Mouse (Mus musculus): Measurements from ENCODE around the gene 9930111J21Rik1. TPM values are rescaled to one million over a fixed set of nuclear protein-coding genes. Genes with fewer than 3 reads are reported as not detected.
"Not testable (repeated sequence)": the region's sequence is repeated elsewhere in the genome, so short reads cannot be mapped to it uniquely, and the experiment has no call there.

Gene 9930111J21Rik1
- 0.14 and 0.28 TPM in 2 replicates for polyA plus RNA-seq (2016; fragmentation: Nextera tagmentation; extraction: Ambion mirVana)

DNA sequence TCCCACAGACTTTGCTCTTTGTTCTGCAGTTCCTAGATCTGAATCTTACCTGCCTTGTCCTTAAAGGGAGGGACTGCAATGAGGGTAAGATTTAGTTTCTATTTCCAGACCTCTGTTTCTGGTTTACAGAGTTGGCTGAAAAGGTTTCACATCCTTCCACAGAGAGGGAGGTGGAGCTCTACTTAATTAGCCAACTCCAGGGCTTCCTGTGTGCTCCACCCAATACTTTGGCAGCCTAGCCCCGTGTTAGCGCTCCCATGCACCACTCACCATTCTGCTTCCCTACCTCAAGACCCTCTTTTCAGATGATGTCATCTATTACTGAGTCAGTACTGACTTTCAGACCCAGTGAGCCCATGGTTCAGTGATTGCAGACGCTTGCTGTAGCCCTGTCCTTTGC, at the start of gene 9930111J21Rik1:
TSS of gene 9930111J21Rik1 (minus strand) at position 148 of the 400 bp plus-strand sequence.
- not testable (repeated sequence) for H3K27me3 ChIP-seq (ENCODE audit: low read depth, poor library complexity, severe bottlenecking); DNase-seq (ENCODE audit: low spot score); H3K9me3 ChIP-seq (replicated peaks); H3K36me3 ChIP-seq; H3K27ac ChIP-seq; H3K4me1 ChIP-seq; H3K4me3 ChIP-seq
- WGBS = no CpG with 5 or more reads among the region's 3 CpGs

DNA sequence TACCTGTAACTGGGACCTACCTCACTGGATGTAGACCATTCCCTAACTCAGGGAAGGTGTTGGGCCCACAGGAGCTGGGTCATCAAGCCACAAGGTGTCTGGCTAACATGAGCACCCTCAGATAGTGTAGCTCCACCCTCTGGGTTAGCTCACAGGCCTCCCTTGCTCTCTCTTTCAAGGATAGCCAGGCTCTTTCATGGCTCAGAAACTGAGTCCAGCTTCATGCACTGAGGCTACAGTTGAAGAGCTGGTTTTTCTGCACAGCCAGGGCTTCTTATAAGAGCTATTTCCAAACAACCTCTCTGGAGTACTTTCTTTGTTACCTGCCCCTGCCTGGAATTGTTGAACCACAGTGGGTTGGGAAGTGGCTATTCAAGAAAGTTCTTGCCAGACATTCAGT, 32.9 kb upstream of the 9930111J21Rik1 start:
- not testable (repeated sequence) for H3K4me3 ChIP-seq; H3K27ac ChIP-seq; H3K27me3 ChIP-seq (ENCODE audit: low read depth, poor library complexity, severe bottlenecking); H3K4me1 ChIP-seq; H3K9me3 ChIP-seq (replicated peaks); DNase-seq (ENCODE audit: low spot score); H3K36me3 ChIP-seq

DNA sequence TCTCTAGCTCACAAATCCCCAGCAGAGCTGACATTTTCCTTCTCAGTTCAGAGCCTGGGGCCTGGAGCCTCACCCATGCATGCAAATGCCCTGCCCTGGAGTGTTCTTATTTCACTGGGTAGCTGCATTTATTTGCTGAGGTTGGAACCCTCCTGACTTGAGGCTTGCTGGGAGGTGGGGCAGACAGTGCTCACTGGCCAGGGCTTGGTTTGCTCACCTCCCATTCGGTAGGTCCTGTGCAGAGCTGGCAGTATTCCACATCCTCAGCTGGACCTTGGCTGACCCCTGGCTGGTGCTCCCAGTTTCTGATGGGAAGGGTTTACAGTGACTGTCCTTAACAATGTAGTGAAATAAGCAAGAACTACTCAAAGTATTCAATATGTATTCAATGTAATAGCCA, 27.6 kb upstream of the 9930111J21Rik1 start:
- H3K4me3 ChIP-seq; H3K27me3 ChIP-seq (ENCODE audit: low read depth, poor library complexity, severe bottlenecking); H3K27ac ChIP-seq; H3K4me1 ChIP-seq; H3K36me3 ChIP-seq; H3K9me3 ChIP-seq (replicated peaks); DNase-seq (ENCODE audit: low spot score): not testable (repeated sequence)
- 50% methylated on average over 1 of the region's 1 CpGs for WGBS

DNA sequence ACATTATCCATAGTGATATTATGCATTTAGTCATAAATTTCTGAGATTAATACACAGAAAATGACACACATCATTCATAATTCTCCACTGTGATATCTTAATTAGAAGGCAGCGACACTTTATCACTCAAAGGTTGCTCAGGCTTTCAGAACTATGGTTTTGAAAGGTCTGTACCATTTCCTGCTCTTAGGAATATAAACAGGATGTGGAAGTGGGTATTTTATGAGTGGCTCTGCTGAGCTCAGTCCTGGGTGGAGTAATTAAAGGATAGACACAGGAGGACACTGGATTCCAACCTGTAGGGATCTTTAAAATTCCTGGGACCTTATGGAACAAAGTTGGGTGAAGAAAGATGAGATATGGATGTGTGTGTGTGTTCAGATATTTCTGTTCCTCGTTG, 27.1 kb upstream of the 9930111J21Rik1 start:
- not testable (repeated sequence) for H3K27ac ChIP-seq; DNase-seq (ENCODE audit: low spot score); H3K27me3 ChIP-seq (ENCODE audit: low read depth, poor library complexity, severe bottlenecking); H3K4me3 ChIP-seq; H3K36me3 ChIP-seq; H3K4me1 ChIP-seq; H3K9me3 ChIP-seq (replicated peaks)
- WGBS = 83% methylated on average over 2 of the region's 2 CpGs

DNA sequence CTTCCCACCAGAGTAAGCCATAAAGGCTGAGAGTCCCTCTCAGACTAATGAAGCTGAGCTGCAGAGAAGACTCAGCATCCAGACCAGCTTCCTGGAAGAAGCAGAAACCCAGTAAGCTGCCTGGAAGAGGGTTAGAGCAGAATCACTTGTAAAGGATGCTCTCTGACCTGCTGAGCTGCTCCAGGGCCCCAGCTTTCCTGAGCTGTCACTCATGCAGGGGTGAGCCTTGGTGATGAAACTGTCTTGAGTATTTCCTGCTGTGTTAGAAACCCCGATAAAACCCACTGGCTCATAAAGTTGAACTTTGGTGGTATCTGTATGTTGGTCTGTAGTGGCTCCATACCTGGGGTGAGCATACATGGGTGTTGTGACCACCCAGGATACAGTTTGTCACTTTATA, 21.2 kb upstream of the 9930111J21Rik1 start:
- H3K27ac ChIP-seq; H3K9me3 ChIP-seq (replicated peaks); H3K4me1 ChIP-seq; H3K4me3 ChIP-seq; H3K27me3 ChIP-seq (ENCODE audit: low read depth, poor library complexity, severe bottlenecking); H3K36me3 ChIP-seq; DNase-seq (ENCODE audit: low spot score): not testable (repeated sequence)
- WGBS = 78% methylated on average over 1 of the region's 1 CpGs

DNA sequence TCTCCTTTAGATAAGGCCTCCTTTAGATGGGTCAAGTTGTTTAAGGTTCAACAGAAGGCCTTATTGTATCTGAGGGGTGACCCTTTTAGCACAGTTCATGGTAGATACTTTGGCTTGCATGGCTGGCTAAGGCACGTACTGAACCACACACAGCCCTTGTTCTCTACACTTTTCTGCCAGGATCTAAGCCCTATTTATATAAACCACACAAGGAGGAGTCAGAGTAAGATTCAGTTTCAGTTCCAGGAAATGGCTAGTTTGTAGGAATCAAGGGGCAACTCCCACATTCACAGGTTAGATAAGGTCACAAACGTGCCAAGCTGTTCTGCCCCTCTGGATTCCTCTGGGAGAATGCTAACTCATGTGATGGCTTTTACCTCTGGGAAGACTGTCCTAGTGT, 14.8 kb upstream of the 9930111J21Rik1 start, which contains the start of gene Tgtp1:
TSS of gene Tgtp1 (minus strand) at position 155 of the 400 bp plus-strand sequence.
- H3K36me3 ChIP-seq; H3K4me3 ChIP-seq; H3K9me3 ChIP-seq (replicated peaks); DNase-seq (ENCODE audit: low spot score); H3K27ac ChIP-seq; H3K27me3 ChIP-seq (ENCODE audit: low read depth, poor library complexity, severe bottlenecking); H3K4me1 ChIP-seq: not testable (repeated sequence)
- WGBS = 71% methylated on average over 2 of the region's 2 CpGs

DNA sequence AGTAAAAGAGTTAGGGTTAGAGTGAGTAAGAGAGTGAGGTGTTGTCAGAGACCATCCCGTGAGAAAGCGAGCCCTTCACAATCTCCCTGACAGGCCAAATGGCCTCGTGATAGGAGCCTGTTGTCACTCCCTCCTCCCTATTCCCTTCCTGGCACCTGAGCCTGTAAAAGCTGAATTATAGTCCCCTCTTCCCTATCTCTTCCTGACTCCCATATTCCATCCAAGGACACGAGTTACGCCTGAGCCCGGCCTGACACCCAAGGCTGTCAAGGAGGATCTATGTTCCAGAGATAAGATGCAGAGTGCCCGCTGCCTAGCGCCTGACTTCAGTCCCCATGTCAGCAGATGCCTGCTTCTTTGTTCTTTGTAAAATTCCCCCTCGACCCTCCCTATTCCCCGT, 14.1 kb upstream of the 9930111J21Rik1 start:
- WGBS = 19% methylated on average over 10 of the region's 10 CpGs
- not testable (repeated sequence) for H3K4me1 ChIP-seq; DNase-seq (ENCODE audit: low spot score); H3K27me3 ChIP-seq (ENCODE audit: low read depth, poor library complexity, severe bottlenecking); H3K9me3 ChIP-seq (replicated peaks); H3K4me3 ChIP-seq; H3K27ac ChIP-seq; H3K36me3 ChIP-seq

DNA sequence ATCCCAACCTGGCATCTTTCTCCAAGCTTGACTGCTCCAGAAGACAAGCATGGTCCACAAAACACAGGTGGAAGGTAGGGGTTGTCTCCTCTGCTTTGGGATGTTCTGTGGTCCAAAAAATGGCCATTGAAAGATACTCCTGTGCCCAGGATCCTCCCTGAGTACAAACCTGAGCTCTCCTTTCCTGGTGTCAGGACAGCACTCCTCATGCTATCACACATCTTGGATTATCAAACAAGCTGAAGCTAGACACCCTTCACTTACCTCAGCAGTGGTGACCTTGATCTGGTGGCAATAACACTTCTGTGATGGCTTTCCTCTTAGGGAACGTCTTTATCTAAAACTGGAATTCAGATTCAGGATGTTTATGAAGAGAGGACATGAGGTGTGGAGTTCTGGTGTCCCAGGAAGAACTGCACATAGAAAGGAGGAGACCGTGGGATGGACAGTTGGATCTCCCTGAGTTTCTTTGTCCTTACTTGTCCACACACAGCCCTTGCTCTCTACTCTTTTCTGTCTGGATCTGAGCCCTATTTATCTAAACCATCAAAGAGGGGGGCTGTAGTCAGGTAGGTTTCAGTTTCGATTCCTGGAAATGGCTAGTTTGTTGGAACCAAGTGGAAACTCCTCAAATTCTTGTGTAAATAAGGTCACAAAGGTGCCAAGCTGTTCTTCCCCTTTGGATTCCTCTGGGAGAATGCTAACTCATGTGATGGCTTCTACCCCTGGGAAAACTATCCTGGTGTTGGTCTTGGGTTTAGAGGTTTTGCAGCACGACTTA, 12.7 kb upstream of the 9930111J21Rik1 start, which contains the start of gene Gm12185:
TSS of gene Gm12185 (minus strand) at position 487 of the 781 bp plus-strand sequence.
- not testable (repeated sequence) for H3K9me3 ChIP-seq (replicated peaks); H3K36me3 ChIP-seq; H3K4me1 ChIP-seq; H3K4me3 ChIP-seq; H3K27me3 ChIP-seq (ENCODE audit: low read depth, poor library complexity, severe bottlenecking); H3K27ac ChIP-seq; DNase-seq (ENCODE audit: low spot score)
- 79% methylated on average over 4 of the region's 4 CpGs for WGBS

DNA sequence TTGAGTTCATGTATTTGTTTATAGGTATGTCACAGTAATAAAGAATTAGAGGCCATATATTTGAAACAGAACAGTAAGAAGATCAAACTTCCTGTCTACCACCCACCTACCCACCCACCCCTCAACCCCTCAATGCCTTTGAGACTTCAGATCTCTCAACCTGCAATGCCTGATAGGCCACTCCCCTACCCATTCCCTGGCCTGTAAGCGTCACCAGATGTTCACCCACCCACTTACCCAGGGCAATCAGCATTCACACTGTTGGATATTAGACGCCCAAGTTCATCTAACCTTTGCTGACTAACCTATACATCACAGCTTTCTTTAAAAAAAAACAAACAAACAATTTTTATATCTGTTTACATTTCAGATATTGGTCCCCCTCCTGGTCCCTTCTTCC, 10.8 kb upstream of the 9930111J21Rik1 start:
- not testable (repeated sequence) for H3K9me3 ChIP-seq (replicated peaks); H3K27ac ChIP-seq; H3K36me3 ChIP-seq; H3K4me1 ChIP-seq; H3K4me3 ChIP-seq; H3K27me3 ChIP-seq (ENCODE audit: low read depth, poor library complexity, severe bottlenecking); DNase-seq (ENCODE audit: low spot score)
- 79% methylated on average over 2 of the region's 2 CpGs for WGBS

DNA sequence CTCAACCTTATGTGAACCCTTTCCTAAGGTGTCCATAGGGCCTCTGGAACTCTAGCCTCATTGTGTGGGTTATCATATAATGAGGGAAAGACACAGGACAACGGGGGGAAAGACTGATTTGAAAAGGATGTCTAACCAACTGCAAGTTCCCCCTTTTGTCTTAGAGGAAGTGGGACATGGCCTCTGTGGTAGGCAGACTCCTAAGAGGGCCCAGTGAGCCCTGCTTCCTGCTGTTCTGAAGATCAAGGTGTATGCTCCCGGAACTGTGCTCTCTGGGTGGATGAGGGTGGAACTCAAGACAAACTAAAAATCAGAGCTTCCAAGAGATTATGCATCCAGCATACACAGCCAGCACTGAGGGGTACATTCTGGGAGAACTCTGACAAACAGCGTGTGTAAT, 9.0 kb upstream of the 9930111J21Rik1 start:
- not testable (repeated sequence) for H3K9me3 ChIP-seq (replicated peaks); DNase-seq (ENCODE audit: low spot score); H3K4me1 ChIP-seq; H3K36me3 ChIP-seq; H3K27me3 ChIP-seq (ENCODE audit: low read depth, poor library complexity, severe bottlenecking); H3K27ac ChIP-seq; H3K4me3 ChIP-seq
- WGBS = 81% methylated on average over 2 of the region's 3 CpGs

DNA sequence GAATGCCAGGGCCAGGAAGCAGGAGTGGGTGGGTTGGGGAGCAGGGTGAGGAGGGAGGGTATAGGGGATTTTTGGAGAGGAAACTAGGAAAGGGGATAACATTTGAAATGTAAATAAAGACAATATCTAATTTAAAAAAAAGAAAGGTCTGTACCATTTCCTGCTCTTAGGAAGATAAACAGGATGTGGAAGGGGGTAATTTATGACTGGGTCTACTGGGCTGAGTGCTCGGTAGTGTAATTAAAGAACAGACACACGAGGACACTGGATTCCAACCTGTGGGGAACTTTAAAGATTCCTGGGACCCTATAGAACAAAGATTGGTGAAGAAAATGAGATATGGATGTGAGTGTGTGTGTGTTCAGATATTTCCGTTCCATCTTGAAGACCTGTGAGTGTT, 3.6 kb upstream of the 9930111J21Rik1 start:
- H3K4me1 ChIP-seq; H3K27ac ChIP-seq; H3K9me3 ChIP-seq (replicated peaks); H3K36me3 ChIP-seq; H3K27me3 ChIP-seq (ENCODE audit: low read depth, poor library complexity, severe bottlenecking); H3K4me3 ChIP-seq; DNase-seq (ENCODE audit: low spot score): not testable (repeated sequence)
- WGBS = no CpG with 5 or more reads among the region's 3 CpGs

DNA sequence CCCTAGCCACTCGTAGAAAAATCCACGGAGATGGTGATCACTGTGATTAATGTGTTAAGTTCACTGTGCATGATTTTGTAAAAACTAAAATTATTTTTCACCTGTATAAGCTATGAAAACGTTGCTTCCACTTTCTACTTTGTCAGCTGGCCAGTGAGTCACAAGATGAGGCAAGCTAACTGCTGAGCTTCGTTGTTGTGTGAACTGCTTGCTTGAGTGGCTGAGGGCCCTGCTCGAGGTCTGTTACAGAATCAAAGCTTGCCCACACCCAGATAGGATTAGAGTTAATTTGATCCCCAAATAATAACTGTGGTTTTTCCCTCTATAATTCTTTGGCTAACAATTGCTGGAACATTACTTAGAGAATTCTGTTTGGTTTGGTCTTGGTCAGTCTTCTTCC, 854 bp upstream of the 9930111J21Rik1 start:
- not testable (repeated sequence) for DNase-seq (ENCODE audit: low spot score); H3K36me3 ChIP-seq; H3K4me1 ChIP-seq; H3K9me3 ChIP-seq (replicated peaks); H3K27ac ChIP-seq; H3K27me3 ChIP-seq (ENCODE audit: low read depth, poor library complexity, severe bottlenecking); H3K4me3 ChIP-seq
- WGBS = no CpG with 5 or more reads among the region's 5 CpGs

DNA sequence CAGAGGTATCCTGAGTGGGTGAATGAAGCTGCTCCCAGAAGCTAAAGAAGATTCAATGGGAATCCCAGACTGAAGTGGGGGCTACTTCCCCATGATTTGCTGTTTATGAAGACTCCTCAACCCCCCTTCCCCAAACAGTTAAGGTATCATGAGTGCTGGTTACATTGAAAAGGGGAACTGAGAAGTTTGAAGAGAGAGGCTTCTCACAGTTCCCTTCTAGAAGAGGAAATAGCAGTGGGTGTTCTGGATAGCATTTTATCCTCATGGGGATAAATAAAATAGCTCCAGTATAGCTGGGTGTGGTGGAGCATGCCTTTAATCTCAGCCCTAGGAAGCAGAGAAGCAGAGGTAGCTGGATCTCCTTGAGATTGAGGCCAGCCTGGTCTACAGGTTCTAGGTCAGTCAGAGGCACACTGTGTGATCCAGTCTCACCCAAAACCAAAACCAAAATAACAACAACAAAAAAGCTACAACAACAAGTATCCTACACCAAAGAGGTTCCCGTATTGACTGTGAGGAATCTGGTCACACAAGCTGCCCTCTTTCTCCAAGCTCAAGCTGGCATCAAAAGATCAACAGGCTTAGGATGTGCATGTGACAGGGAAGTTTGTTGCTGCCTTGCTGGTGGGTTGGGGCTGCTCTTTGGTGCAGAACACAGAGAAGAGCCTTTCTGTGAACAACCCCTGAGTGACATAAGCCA, 808 bp downstream of the 9930111J21Rik1 start, which contains the start of gene Olfr56:
TSS of gene Olfr56 (plus strand) at position 650 of the 700 bp plus-strand sequence.
- not testable (repeated sequence) for H3K4me1 ChIP-seq; H3K27me3 ChIP-seq (ENCODE audit: low read depth, poor library complexity, severe bottlenecking); DNase-seq (ENCODE audit: low spot score); H3K36me3 ChIP-seq; H3K9me3 ChIP-seq (replicated peaks); H3K4me3 ChIP-seq; H3K27ac ChIP-seq
- WGBS = no CpG with 5 or more reads among the region's 1 CpGs

All from limb, embryonic 10.5 days (tissue).